Mouse (Mus musculus): ENCODE data around the gene Uggt2. TPM values are rescaled to one million over a fixed set of nuclear protein-coding genes. Genes with fewer than 3 reads are reported as not detected.

The Uggt2 gene
- polyA plus RNA-seq, 1 experiment from 2014 or later: 20.7 TPM

DNA sequence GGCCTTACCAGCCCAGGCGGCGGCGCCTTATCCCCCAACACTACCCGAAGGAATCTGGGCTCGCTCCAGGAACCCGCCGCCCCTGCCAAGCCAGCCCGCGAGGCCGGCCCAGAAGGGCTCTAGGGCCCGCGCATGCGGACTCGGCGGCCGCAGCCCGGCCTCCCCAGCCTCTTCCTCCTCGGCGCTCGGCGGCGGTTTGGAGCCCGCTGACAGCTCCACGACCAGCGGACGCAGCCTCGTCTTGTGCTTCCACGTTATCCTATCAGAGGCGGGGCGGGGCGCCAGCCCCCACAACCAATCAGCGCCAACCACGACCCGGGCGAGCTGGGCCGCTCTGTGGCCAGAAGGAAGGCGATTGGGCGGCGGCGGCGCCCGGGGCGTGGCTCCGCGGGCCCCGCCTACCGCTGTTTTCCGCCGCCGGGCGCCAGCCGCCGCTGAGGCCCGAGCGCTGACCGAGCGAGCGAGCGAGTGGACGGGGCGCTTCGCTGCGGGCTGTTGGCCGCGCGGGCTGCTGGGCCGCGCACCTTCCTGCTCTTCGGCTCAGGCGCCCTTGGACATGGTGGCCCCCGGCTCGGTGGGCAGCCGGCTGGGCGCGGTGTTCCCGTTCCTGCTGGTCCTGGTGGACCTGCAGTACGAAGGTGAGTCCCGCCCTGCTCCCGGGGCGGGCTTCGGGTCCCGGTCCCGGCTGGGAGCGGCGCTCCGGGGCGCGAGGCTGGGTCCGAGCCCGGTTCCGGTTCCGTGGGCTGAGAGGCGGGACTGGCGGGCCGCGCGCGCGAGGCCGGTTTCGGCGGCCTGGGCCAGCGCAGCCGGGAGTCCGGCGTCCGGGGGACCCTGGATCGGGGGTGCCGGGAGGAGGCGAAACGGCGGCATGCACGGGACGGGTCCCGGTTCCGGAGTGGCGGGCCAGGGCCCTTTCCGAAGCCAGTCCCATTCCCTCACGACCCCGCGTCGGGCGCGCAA, 161.4 kb downstream of the Uggt2 start, which contains the start of gene Dnajc3:
TSS of gene Dnajc3 (plus strand) at position 444 of the 960 bp plus-strand sequence.
- peak within 1 kb of the TSS; percentile 68 for H3K4me2 ChIP-seq (replicated peaks)
- H3K27ac ChIP-seq: peak within 1 kb of the TSS; percentile 85
- H3K36me3 ChIP-seq: no peaks in the 10 kb centered on the region
- H3K4me3 ChIP-seq: peak within 1 kb of the TSS; percentile 92
- H3K9ac ChIP-seq: peak within 1 kb of the TSS; percentile 97
- H3K4me1 ChIP-seq: peaks cover 26% of the 10 kb centered on the region
- ATAC-seq (ENCODE audit: insufficient number of reproducible peaks, insufficient read depth, low FRiP score, low TSS enrichment): peak; percentile 99
- WGBS: under 1% methylated on average over 124 of the region's 124 CpGs
- no peaks in the 10 kb centered on the region for H3K9me3 ChIP-seq
- 0 out of 2 replicates have a peak, but pooled peaks cover 3% of the 10 kb centered on the region for H3K27me3 ChIP-seq

GRCm38 (mm10) chr14:118936952-118937351, 162.3 kb downstream of the Uggt2 start:
- Histone ChIP-seq H3K4me3 (peak overlapping the region; percentile 92), H3K27ac (no peak overlapping the region; the same call in 1 of the 2 replicates), H3K9ac (peak overlapping the region; percentile 50), H3K27me3 (0 out of 2 replicates have a peak, but pooled peaks cover 3% of the 10 kb centered on the region), H3K4me1 (peaks cover 26% of the 10 kb centered on the region), H3K4me2 (replicated peaks) (peak overlapping the region; percentile 65), H3K36me3 (no peaks in the 10 kb centered on the region), H3K9me3 (no peaks in the 10 kb centered on the region)
- no peak for ATAC-seq (ENCODE audit: insufficient number of reproducible peaks, insufficient read depth, low FRiP score, low TSS enrichment)
- WGBS: 31% methylated on average over 4 of the region's 4 CpGs

GRCm38 (mm10) chr14:118936236-118936635, 163.0 kb downstream of the Uggt2 start:
- Histone ChIP-seq H3K9me3 (no peaks in the 10 kb centered on the region), H3K4me3 (no peak overlapping the region), H3K9ac (no peak overlapping the region), H3K36me3 (no peaks in the 10 kb centered on the region), H3K27ac (no peak overlapping the region), H3K4me2 (replicated peaks) (no peak overlapping the region), H3K27me3 (0 out of 2 replicates have a peak, but pooled peaks cover 3% of the 10 kb centered on the region), H3K4me1 (peaks cover 26% of the 10 kb centered on the region)
- WGBS: 52% methylated on average over 3 of the region's 3 CpGs
- no peak for ATAC-seq (ENCODE audit: insufficient number of reproducible peaks, insufficient read depth, low FRiP score, low TSS enrichment)

Other genes with a start within 250 kb of the Uggt2 start
- gene Dzip1, start 174.0 kb downstream of the Uggt2 start, polyA plus RNA-seq (2016; fragmentation: Nextera tagmentation; extraction: Ambion mirVana): 43.0 and 48.0 TPM in 2 replicates
- gene Dnajc3, start 161.5 kb downstream of the Uggt2 start, polyA plus RNA-seq (2016; fragmentation: Nextera tagmentation; extraction: Ambion mirVana): 30.2 and 30.9 TPM in 2 replicates
- 0.17 and 0.40 TPM in 2 replicates for gene Hs6st3, start 38.9 kb upstream of the Uggt2 start, polyA plus RNA-seq (2016; fragmentation: Nextera tagmentation; extraction: Ambion mirVana)

Measured in embryonic facial prominence, embryonic 12.5 days (tissue).